Mouse (Mus musculus): ENCODE measurements at regions not wholly inside any gene's neighbourhood (a gene's known extent, or its start where the extent isn't known, plus 50 kb on each side); places are given as distances from the start of the nearest gene placed in this dataset.

DNA sequence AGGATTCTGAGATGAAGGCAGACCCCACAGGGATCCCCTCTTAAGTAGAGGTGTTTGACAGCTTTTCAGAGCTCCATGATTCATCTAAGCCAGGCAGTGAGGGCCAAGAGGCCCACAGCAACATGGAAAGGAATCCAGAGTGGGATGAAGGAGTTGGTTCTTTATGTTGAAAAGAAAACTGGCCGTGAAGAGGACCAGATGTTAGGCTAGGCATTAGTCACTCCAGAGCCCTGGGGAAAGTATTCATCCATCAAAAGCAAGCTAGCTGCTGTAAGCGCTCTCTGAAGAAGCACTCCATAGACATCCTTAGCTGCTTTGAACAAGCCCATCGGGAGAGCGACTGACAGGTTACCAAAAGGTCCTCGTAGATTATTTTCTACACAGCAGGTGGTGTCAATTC, 383.6 kb downstream of the Cd83 start:
- H3K4me3 ChIP-seq (ENCODE audit: insufficient read depth, low read length), result no peak overlapping the region
- no peaks in the 10 kb centered on the region; the same call in none of the 2 replicates for H3K4me1 ChIP-seq (ENCODE audit: control insufficient read depth, insufficient read depth, low read length)
- no peak for TF ChIP-seq CTCF (IDR thresholded peaks at IDR 0.05; ENCODE audit: extremely low read depth, insufficient read depth, low read length)
- no peak for TF ChIP-seq POLR2A (IDR thresholded peaks at IDR 0.05; ENCODE audit: extremely low read depth, insufficient read depth, low read length)
- no peak overlapping the region for H3K27ac ChIP-seq (ENCODE audit: insufficient read depth, low read length)

DNA sequence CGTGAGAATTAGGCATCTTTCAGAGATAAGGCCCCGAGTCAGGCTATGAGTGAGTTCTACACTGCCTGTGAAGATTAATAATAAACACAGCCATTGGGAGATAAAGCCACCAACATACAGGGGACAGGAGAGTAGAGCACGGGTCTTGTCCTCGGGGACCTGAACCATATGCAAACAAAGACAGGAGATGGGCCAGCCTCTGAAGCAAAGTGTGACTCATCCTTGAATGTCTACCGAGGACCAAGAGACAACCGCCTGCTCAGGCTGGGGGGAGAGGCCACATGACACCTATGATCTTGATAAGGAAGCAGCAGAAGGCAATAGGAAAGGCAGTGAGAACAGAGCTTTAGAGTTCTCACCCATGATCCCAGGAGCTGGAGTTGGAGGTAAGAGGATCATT, 387.1 kb downstream of the Cd83 start:
- Histone ChIP-seq H3K4me1 (ENCODE audit: control insufficient read depth, insufficient read depth, low read length) (no peaks in the 10 kb centered on the region; the same call in none of the 2 replicates), H3K4me3 (ENCODE audit: insufficient read depth, low read length) (no peak overlapping the region), H3K27ac (ENCODE audit: insufficient read depth, low read length) (no peak overlapping the region)
- TF ChIP-seq CTCF (IDR thresholded peaks at IDR 0.05; ENCODE audit: extremely low read depth, insufficient read depth, low read length) (no peak), POLR2A (IDR thresholded peaks at IDR 0.05; ENCODE audit: extremely low read depth, insufficient read depth, low read length) (no peak)

DNA sequence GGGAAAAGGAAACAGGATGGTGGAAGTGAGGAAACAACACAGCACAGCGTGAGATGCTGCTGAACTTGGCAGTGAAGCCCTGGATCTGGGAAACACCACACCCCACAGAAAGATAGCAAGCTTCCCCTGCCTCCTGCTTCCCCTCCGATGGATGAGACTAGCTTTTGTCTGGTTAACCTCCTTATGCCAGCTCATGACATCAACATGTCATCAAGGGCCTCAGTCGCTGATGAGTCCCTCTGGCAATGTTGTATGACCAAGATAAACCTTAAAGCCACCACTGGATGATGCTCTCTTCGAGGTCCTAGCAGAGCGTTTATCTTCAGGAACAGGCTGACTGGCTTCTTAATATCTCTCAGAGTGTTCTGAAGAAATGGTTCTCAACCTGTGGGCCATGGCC, 388.1 kb downstream of the Cd83 start:
- H3K4me1 ChIP-seq (ENCODE audit: control insufficient read depth, insufficient read depth, low read length), result no peaks in the 10 kb centered on the region
- TF ChIP-seq CTCF (IDR thresholded peaks at IDR 0.05; ENCODE audit: extremely low read depth, insufficient read depth, low read length) (no peak), POLR2A (IDR thresholded peaks at IDR 0.05; ENCODE audit: extremely low read depth, insufficient read depth, low read length) (no peak)
- no peak overlapping the region for H3K27ac ChIP-seq (ENCODE audit: insufficient read depth, low read length)
- H3K4me3 ChIP-seq (ENCODE audit: insufficient read depth, low read length), result no peak overlapping the region

DNA sequence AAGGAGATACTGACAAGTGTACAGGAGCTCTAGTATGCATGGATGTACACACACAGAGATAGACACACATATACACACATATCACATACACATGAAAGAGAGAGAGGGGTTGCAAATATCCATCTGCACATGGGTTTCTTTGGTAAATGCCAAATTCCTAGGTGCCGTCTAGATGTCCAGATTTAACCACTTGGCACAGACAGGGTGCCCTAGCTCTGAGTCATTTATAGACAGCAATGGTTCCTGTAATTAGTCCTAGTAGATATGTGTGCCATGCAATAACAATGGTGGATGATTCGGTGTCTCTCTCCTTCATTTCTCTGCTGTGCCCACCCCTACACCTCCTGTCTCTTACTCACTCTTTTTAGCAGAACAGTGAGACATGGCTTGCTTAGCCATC, 389.7 kb downstream of the Cd83 start:
- H3K4me3 ChIP-seq (ENCODE audit: insufficient read depth, low read length), result no peak overlapping the region
- no peak overlapping the region for H3K27ac ChIP-seq (ENCODE audit: insufficient read depth, low read length)
- H3K4me1 ChIP-seq (ENCODE audit: control insufficient read depth, insufficient read depth, low read length), result no peaks in the 10 kb centered on the region
- no peak for TF ChIP-seq POLR2A (IDR thresholded peaks at IDR 0.05; ENCODE audit: extremely low read depth, insufficient read depth, low read length)
- no peak for TF ChIP-seq CTCF (IDR thresholded peaks at IDR 0.05; ENCODE audit: extremely low read depth, insufficient read depth, low read length)

DNA sequence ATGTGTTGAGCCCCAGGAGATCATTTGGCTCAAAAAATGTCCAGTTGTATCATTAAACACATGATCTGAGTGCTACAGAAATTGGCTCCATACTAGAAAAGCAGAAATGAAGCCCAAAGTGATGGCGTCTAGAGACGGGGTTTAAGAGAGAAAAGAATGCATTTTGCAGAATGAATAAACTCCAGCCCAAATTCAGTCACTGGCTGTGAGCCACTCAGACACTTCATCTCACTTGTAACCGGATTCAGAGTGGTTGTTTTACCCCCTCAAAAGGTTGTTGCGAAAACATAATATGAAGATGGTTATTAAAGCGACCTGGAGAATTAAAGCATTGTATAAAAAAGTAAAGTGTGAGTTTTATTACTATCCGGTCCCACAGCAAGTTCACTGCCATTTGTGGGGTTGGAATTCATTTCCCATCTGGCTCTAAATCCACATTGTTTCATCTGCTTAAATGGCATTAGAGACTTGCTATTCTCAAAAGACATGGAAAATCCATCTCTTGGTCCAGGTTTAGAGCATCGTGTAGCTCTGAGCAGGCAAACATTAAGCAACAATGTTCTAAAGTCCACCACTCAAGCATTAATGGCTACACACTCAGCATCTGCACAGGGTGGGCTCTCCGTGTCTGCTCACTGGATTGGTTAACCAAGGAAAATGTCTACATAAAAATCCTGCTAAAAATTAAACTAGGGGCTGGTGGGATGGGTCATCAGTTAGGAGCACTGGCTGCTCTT, 390.9 kb downstream of the Cd83 start:
- no peak overlapping the region for H3K27ac ChIP-seq (ENCODE audit: insufficient read depth, low read length)
- no peak for TF ChIP-seq CTCF (IDR thresholded peaks at IDR 0.05; ENCODE audit: extremely low read depth, insufficient read depth, low read length)
- TF ChIP-seq POLR2A (IDR thresholded peaks at IDR 0.05; ENCODE audit: extremely low read depth, insufficient read depth, low read length), result no peak
- H3K4me3 ChIP-seq (ENCODE audit: insufficient read depth, low read length), result no peak overlapping the region
- no peaks in the 10 kb centered on the region for H3K4me1 ChIP-seq (ENCODE audit: control insufficient read depth, insufficient read depth, low read length)

DNA sequence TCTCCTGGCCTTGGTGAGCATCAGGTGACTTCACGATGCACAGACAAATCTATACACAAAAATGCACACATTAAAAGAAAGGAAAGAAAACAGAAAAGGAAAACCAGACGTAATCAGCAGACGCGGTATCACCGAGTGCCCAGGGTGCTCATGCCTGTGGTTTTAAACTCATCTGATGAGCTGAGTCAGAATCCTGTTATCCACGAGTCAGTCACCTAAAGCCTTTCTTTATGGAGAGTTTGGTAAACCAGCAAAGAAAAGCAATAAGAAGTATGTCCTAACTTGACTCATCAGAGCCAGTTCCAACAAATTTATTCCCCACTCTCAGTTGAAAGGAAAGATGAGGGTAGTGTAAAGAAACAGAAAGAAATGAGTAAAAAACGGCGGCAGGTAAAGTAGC, 391.5 kb downstream of the Cd83 start:
- H3K4me3 ChIP-seq (ENCODE audit: insufficient read depth, low read length), result no peak overlapping the region
- no peaks in the 10 kb centered on the region for H3K4me1 ChIP-seq (ENCODE audit: control insufficient read depth, insufficient read depth, low read length)
- TF ChIP-seq POLR2A (IDR thresholded peaks at IDR 0.05; ENCODE audit: extremely low read depth, insufficient read depth, low read length) (no peak), CTCF (IDR thresholded peaks at IDR 0.05; ENCODE audit: extremely low read depth, insufficient read depth, low read length) (no peak)
- no peak overlapping the region for H3K27ac ChIP-seq (ENCODE audit: insufficient read depth, low read length)

DNA sequence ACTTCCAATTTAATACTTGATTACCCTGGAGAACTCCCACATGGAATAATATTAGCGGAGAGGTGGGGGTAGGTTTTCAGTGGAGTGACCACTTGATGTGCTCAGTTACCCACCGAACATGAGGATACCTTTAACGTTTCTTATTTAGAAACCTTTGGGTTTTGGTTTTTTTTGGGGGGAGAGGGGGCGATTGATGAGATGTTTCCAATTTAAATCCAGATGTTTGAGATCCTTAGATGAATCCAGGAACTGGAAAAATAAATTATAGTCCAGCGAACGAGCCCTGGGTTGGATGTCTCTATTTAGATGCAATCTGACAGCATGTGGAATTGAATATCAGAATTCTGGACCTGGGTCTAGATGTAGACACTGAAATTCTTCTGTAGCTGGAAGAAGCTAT, 393.4 kb downstream of the Cd83 start:
- Histone ChIP-seq H3K27ac (ENCODE audit: insufficient read depth, low read length) (no peak overlapping the region), H3K4me3 (ENCODE audit: insufficient read depth, low read length) (no peak overlapping the region), H3K4me1 (ENCODE audit: control insufficient read depth, insufficient read depth, low read length) (no peaks in the 10 kb centered on the region)
- TF ChIP-seq CTCF (IDR thresholded peaks at IDR 0.05; ENCODE audit: extremely low read depth, insufficient read depth, low read length) (no peak), POLR2A (IDR thresholded peaks at IDR 0.05; ENCODE audit: extremely low read depth, insufficient read depth, low read length) (no peak)

DNA sequence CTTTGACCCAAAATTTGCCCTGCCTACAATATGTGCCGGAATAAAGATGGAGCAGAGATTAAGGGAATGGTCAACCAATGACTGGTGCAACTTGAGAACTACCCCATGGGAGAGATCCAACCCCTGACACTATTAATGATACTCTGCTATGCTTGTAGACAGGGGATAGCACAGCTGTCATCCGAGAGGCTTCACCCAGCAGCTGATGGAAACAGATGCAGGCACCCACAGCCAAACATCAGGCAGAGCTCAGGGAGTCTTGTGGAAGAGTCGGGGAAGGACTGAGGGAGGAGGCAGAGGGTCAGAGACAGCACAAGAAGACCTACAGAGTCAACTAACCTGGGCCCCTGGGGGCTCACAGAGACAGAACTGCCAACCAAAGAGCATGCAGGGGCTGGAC, 395.8 kb downstream of the Cd83 start:
- Histone ChIP-seq H3K4me3 (ENCODE audit: insufficient read depth, low read length) (no peak overlapping the region), H3K27ac (ENCODE audit: insufficient read depth, low read length) (no peak overlapping the region), H3K4me1 (ENCODE audit: control insufficient read depth, insufficient read depth, low read length) (no peaks in the 10 kb centered on the region)
- TF ChIP-seq CTCF (IDR thresholded peaks at IDR 0.05; ENCODE audit: extremely low read depth, insufficient read depth, low read length) (no peak), POLR2A (IDR thresholded peaks at IDR 0.05; ENCODE audit: extremely low read depth, insufficient read depth, low read length) (no peak)

DNA sequence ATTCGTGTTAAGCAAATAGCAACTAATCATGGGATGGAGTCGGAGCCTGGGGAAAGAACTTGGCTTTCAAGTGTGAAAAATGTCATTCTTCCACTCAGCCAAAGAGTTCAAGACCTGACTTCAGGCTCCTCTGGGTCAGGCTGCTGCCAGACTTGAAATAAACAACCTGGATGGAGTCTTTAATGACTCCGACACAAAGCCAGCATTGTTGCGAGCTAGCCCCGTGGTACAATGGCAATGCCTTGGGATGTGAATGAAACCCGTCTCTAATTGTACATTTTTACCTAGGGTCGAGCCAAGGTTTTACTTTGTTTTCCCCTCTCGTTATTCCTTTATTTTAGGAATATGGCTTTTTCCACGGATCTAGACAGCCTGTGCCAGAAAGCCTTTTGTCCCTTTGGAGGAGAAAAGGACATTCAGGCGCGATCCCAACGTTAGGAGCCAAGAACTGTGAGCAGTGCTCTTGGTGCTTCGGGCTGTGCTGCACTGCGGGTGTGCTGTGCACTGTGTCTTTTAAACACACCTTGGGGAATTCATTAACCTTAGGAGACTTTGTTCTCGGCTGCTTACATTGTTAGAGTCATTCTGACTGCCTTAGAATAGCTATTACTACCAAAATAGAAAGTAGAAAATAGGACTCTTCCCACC, 398.1 kb downstream of the Cd83 start:
- Histone ChIP-seq H3K4me3 (ENCODE audit: insufficient read depth, low read length) (no peak overlapping the region), H3K27ac (ENCODE audit: insufficient read depth, low read length) (no peak overlapping the region), H3K4me1 (ENCODE audit: control insufficient read depth, insufficient read depth, low read length) (no peaks in the 10 kb centered on the region)
- TF ChIP-seq CTCF (IDR thresholded peaks at IDR 0.05; ENCODE audit: extremely low read depth, insufficient read depth, low read length) (no peak), POLR2A (IDR thresholded peaks at IDR 0.05; ENCODE audit: extremely low read depth, insufficient read depth, low read length) (no peak)

DNA sequence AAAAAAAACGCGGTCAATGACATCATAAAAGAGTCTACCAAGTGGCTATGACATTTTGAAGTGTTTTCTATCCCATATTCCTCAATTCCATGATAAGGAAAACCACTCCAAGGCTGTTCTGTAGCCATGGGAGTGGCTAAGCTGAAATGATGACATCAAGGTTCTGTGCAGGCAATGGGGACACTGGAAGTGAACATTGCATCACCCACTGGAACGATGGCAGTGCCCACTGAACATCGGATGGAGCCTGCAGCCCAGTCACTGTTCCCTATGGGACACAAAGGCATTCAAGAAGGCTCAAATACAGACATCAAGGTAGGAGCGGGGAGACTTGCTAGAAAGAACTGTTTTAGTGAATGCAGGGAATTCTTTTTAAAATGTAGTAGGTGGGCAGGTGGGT, 410.8 kb downstream of the Cd83 start:
- Histone ChIP-seq H3K4me1 (ENCODE audit: control insufficient read depth, insufficient read depth, low read length) (no peaks in the 10 kb centered on the region), H3K4me3 (ENCODE audit: insufficient read depth, low read length) (no peak overlapping the region), H3K27ac (ENCODE audit: insufficient read depth, low read length) (no peak overlapping the region)
- TF ChIP-seq CTCF (IDR thresholded peaks at IDR 0.05; ENCODE audit: extremely low read depth, insufficient read depth, low read length) (no peak), POLR2A (IDR thresholded peaks at IDR 0.05; ENCODE audit: extremely low read depth, insufficient read depth, low read length) (no peak)
